Mouse (Mus musculus) hindbrain, embryonic 10.5 days (tissue): ENCODE measurements around the gene Lrit2. TPM values are rescaled to one million over a fixed set of nuclear protein-coding genes. Genes with fewer than 3 reads are reported as not detected.

Source experiments
- polyA plus RNA-seq: library from polyadenylated mRNA; unstranded; fragments of >200 nt; fragmentation: Nextera tagmentation; extraction: Ambion mirVana; gene quantifications from 2 replicates; pipeline ENCODE4 v1.2.1, GENCODE M21; 2016

Lrit2 gene
- polyA plus RNA-seq, 1 experiment from 2014 or later: not detected

Other genes with a start within 250 kb of the Lrit2 start
- 33.5 and 34.9 TPM in 2 replicates for gene Ccser2, start 99.2 kb upstream of the Lrit2 start, polyA plus RNA-seq
- gene Rgr, start 19.0 kb upstream of the Lrit2 start, polyA plus RNA-seq: not detected in 2 replicates
- gene Lrit1, start 13.1 kb upstream of the Lrit2 start, polyA plus RNA-seq: not detected in 2 replicates
- gene Cdhr1, start 30.4 kb downstream of the Lrit2 start, polyA plus RNA-seq: 0.77 and 2.6 TPM in 2 replicates
- gene 2610528A11Rik, start 46.1 kb downstream of the Lrit2 start, polyA plus RNA-seq: 0.46 TPM in 1 of 2 replicates, not detected in the other
- gene Ghitm, start 67.3 kb downstream of the Lrit2 start, polyA plus RNA-seq: 188 and 209 TPM in 2 replicates